Mouse (Mus musculus) megakaryocyte-erythroid progenitor cell, adult 5-6 weeks (primary cell): Measurements from ENCODE around the gene Grik3. TPM values are rescaled to one million over a fixed set of nuclear protein-coding genes. Genes with fewer than 3 reads are reported as not detected.

Experiments used
- ATAC-seq: replicated peaks from 2 replicates; pipeline ENCODE4 v1.8.0; 2016; ENCODE audit warnings: mild to moderate bottlenecking, inconsistent platforms; ENCODE audit not compliant: severe bottlenecking, poor library complexity, low FRiP score, low TSS enrichment
- total RNA-seq, 2 experiments: library from RNA; stranded (forward) in 1 of 2; stranded (reverse) in 1 of 2; fragments of 200-1000, 215-1000 nt in 1 of 2; fragments of >200 nt in 1 of 2; fragmentation: Nextera tagmentation in 1 of 2; gene quantifications; 2 replicates each; pipeline ENCODE4 v1.2.3; 2014 to 2017

The Grik3 gene
- total RNA-seq, 2 experiments from 2014 or later: not detected

- ATAC-seq: no peak
These were observed 128.2 kb downstream of the Grik3 start for GRCm38 (mm10) chr4:125618524-125619320.

- no peak for ATAC-seq
These were observed 134.6 kb downstream of the Grik3 start for GRCm38 (mm10) chr4:125624885-125625678.

- ATAC-seq: no peak
These were observed 139.0 kb downstream of the Grik3 start for GRCm38 (mm10) chr4:125629544-125629943.

GRCm38 (mm10) chr4:125635037-125635436 lies 144.5 kb downstream of the Grik3 start:
- ATAC-seq: no peak

GRCm38 (mm10) chr4:125636616-125637304 lies 146.3 kb downstream of the Grik3 start:
- no peak for ATAC-seq

- no peak for ATAC-seq
These were observed 146.9 kb downstream of the Grik3 start for GRCm38 (mm10) chr4:125637364-125637763.

GRCm38 (mm10) chr4:125640520-125640919 lies 150.0 kb downstream of the Grik3 start:
- ATAC-seq: no peak

GRCm38 (mm10) chr4:125640921-125641663 lies 150.6 kb downstream of the Grik3 start:
- no peak for ATAC-seq

GRCm38 (mm10) chr4:125644581-125645568 lies 154.4 kb downstream of the Grik3 start:
- ATAC-seq: no peak

- no peak for ATAC-seq
These were observed 161.3 kb downstream of the Grik3 start for GRCm38 (mm10) chr4:125651676-125652246.

- no peak for ATAC-seq
These were observed 165.5 kb downstream of the Grik3 start for GRCm38 (mm10) chr4:125656031-125656430.

- ATAC-seq: no peak
These were observed 167.9 kb downstream of the Grik3 start for GRCm38 (mm10) chr4:125658376-125658775.

- ATAC-seq: no peak
These were observed 171.5 kb downstream of the Grik3 start for GRCm38 (mm10) chr4:125661982-125662381.

- no peak for ATAC-seq
These were observed 172.8 kb downstream of the Grik3 start for GRCm38 (mm10) chr4:125663262-125663661.

GRCm38 (mm10) chr4:125665955-125666354 lies 175.5 kb downstream of the Grik3 start:
- no peak for ATAC-seq

- ATAC-seq: no peak
These were observed 191.5 kb downstream of the Grik3 start for GRCm38 (mm10) chr4:125682007-125682406.

- ATAC-seq: no peak
These were observed 196.6 kb downstream of the Grik3 start for GRCm38 (mm10) chr4:125687078-125687477.

- no peak for ATAC-seq
These were observed 204.9 kb downstream of the Grik3 start for GRCm38 (mm10) chr4:125695431-125695830.
